Mouse (Mus musculus) left cerebral cortex, adult 11 months (tissue): ENCODE measurements around the gene Ykt6.
"Not testable (repeated sequence)": the region's sequence is repeated elsewhere in the genome, so short reads cannot be mapped to it uniquely, and the experiment has no call there.

Experiments
- DNase-seq: peaks from one replicate; pipeline ENCODE4 v3.0.0; 2022; ENCODE audit warnings: low spot score

Gene Ykt6

DNA sequence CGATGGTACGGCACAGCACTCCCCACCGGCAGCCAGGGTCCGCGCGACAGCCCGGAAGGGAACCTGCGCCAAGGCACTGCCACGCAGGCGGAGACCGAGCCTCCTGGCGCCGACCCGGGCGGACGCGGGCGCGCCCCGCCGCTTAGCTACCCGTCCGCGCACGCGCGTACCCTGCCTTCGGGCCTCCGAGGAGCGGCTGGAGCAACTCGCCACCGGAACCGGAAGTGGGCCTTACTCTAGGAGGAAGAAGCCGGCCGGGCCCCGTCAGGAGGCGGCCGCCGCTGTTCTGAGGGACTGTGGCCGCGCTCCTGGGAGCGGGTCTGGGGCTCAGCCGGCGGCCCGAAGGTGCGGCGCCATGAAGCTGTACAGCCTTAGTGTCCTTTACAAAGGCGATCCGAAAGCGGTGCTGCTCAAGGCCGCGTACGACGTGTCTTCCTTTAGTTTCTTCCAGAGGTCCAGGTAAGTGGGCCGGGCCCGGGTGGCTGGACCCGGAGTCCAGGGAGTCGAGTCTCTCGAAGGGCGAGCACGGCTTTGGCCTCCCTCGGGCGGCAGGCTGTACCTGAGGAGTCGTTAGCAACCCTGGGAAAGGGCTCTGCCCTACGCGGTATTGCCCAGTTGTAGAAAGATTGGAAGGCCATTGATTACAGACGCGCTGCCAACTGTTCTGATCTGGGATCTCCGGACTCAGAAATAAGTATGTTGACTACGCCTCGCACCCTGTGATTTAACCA, at the start of gene Ykt6:
TSS of gene Ykt6 (plus strand) at position 148 of the 731 bp plus-strand sequence.
- peak; percentile 89 for DNase-seq

- no peak for DNase-seq
Observed at GRCm38 (mm10) chr11:5905778-5906518, 49.5 kb upstream of the Ykt6 start.

- no peak for DNase-seq
Observed at GRCm38 (mm10) chr11:5907096-5907495, 48.4 kb upstream of the Ykt6 start.

DNA sequence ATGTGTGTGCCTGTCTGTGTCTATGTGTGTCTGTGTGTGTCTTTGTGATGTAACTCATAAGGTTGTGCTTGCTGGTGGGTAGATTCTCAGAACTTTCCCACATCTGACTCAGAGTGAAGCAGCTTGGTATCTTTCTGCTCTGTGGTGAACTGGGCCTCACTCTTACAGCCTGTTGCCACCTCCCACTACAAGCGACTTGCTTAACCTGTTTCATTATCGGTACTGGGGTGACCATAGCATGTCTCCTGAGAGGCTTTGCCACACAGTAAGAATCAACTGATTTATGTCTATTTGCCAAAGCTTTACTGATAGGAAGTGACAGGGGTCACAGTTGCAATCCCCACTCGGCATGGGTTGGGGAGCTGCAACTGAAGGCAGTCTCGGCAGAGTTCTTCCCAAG, 46.9 kb upstream of the Ykt6 start:
- DNase-seq, result no peak

GRCm38 (mm10) chr11:5912635-5913034, 42.9 kb upstream of the Ykt6 start:
- DNase-seq, result no peak

DNA sequence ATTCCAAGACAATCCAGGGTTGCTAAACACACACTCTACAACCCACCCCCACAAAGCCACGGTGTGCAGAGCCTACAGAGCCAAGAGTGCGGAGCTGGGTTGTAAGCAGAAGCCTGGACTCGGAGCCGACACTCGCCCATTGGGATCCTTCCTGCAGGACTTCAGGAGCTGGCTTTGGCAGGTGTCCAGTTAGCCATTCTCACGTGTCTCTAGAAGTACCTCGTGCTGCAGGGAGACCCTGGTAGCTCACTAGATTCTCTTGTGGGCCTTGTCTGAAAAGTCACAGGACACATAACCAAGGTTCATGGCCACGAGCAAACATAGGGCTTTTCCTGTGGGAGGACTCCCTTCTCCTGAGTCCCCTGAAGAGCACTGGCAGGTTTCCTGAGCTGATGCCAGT, 42.2 kb upstream of the Ykt6 start:
- no peak for DNase-seq

DNA sequence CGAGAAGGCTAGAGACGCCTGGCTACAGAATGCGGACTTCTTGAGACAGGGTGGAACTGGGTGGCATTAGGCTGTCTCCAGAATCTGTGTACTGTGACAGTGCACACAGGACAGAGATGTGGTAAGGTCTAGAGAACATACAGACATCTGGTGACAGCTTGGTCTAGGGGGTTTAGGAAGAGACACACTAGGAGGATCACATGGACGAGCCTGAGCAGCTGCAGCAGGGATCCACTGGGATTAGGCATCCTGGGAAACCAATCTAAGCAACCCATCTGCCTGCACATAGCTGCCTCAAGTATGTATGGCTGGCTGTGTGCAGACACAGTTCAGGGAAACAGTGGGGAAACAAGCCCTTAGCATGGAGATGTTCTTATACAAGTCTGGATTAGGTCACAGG, 41.6 kb upstream of the Ykt6 start:
- DNase-seq, result no peak

DNA sequence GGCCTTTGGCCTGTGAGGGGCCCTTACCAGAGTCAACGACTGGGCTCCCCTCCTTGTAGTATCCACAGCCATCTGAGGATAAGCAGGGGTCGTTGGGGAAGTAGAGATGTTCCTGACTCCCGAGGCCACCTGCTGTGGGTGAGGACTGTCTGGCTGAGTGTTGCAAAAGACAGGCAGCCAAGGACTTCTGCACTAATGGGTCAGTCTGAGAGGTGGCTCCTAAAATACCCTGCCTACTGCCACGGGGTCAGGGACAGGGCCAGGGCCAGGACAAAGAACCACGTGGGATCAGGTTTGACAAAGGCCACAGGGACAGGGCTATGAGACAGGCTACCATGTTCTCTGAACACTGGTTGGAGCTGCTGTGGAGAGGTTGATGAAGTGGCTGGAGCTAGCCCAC, 40.6 kb upstream of the Ykt6 start:
- DNase-seq, result no peak

DNA sequence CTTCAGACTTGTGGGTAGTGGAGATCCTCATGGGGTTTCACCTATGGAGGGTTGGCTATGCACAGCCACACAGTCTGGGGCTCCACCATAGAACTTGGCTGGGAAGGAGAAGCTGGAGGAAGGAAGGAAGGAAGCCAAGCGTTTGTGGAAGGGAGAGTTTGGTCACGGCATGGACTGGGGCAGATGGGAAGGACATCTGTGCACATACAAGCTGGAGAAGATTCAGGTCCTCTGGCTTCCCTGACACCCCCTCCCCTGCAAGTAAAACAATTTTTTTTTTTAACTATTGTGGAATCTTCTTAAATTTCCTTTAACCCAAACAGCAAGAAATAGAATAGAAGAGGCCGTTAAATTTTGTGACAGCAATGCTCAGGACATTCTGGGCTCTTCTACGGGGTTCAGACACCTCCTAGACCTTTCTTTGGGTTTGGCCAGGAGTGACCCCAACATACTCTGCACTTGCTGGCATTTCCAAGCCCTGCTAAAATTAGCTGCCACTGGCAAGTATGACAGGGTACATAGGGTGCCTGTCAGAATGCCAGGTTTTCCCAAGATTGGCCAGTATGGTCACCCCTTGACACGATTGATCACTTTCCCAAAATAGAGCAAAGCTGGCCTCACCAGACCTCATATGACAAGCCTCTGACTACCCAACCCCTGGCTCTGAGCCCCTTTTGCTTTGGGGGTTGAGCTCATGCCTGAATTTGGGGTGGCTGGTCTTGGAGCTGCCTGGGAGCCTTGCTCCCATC, 39.9 kb upstream of the Ykt6 start:
- DNase-seq, result no peak

DNA sequence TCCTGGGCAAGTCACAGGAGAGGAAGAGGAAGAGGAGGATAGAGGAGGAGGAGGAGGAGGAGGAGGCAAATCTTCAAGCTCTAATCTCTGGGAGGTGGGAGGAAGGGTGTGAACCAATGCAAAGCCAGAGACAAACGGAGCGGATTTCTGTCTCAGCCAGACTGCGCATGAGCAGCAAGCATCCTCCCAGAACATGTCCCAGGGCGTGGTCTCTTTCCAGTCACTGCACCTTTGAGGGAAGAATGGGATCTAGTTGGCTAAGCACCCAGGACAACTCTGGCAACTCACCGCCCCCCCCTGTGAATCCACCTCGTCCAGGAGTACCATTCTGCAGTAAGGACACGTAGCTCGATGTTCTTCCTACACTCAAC, 39.3 kb upstream of the Ykt6 start:
- no peak for DNase-seq

DNA sequence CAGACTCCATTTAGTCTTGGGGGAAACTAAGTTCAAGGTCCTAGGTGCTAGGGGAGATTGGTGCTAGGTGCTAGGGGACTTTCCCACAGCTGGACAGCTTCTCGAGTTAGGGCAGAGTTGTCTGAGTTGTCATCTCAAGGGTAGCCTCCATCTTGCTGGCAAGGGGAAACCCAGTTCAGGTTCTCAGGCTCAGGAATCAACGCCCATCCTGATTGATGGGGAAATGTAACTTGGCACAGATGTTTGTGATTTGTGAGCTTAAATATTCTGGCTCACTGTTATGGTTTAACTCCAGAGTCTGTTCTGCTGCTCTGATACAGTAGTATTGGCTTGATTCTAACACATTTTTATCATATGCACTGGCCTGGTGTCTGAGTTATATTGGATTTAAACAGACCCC, 37.4 kb upstream of the Ykt6 start:
- no peak for DNase-seq

DNA sequence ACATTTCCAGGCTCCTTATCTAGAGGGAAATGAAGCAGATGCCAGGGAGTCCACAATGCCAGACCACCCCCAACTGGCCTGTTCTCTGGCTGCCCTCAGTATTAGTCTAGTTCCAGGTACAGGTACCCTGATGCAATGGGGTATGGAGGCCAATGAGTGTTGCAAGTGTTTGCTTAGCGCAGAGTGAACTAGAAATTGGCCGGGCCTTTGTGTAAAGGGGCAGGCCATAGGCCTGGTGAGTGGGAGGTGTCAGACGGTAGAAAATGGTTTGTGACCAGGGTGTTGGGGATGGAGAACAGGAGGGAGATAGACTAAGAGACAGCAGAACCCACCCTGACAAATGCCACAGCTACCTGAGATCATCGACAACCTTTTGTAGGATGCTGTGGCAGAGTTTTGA, 35.9 kb upstream of the Ykt6 start:
- no peak for DNase-seq

- DNase-seq, result no peak
Observed at GRCm38 (mm10) chr11:5920323-5920960, 35.1 kb upstream of the Ykt6 start.

DNA sequence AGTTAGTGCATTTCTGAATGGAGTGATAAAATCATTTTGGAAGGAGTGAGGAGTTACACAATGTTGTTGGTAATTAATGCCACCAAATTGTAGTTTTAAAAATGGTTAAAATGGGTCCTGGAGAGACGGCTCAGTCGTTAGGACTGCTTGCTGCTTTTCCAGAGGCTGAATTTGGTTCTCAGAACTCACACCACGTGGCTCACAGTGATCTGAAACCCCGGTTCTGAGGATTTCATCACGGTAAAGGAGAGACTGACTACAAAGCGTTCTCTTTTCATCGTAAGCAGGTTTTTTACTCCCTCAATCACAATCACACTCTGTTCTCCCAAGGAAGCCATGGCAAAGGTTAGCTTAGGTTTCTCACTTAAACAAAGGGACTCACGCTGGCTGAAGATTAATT, 30.8 kb upstream of the Ykt6 start:
- DNase-seq, result no peak

DNA sequence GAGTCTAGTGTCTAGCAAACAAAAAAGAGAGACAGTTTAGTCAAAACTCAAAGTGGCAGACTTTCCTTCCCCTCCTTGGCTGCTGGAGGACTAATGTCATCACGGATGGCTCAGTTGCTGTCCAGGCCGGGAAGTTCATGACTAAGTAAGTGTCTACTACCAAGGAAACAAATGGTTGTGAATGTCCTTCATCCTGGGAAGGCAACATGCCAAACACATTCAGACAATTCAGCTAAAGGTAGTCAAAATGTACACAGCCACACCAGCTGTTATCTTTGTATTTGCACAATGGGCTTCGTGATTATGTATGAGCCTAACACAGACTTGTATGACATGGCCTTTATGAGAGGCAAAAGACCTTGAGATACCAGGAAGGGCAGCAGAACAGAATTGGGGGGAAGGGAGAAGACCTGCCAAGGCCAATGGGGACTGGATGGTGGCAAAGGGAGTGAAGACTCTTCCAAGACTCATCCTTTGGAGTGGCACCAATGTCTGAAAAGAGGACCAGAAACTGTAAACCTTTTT, 28.7 kb upstream of the Ykt6 start:
- no peak for DNase-seq

GRCm38 (mm10) chr11:5930578-5930977, 24.9 kb upstream of the Ykt6 start:
- no peak for DNase-seq

DNA sequence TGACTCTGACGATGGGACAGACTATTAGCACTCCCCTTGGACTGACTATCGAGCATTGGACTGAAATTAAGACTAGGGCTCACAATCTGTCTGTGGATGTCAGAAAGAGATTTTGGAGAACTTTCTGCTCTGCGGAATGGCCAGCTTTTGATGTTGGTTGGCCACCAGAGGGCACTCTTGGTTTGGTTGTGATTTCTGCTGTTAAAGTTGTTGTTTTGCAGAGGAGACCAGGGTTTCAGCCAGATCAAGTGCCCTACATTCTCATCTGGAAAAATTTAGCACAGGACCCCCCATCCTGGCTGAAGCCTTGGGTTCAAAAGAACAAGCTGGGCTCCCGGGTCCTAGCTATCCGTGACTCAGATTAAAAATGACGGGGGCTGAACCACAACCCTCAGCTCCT, 23.5 kb upstream of the Ykt6 start:
- not testable (repeated sequence) for DNase-seq

DNA sequence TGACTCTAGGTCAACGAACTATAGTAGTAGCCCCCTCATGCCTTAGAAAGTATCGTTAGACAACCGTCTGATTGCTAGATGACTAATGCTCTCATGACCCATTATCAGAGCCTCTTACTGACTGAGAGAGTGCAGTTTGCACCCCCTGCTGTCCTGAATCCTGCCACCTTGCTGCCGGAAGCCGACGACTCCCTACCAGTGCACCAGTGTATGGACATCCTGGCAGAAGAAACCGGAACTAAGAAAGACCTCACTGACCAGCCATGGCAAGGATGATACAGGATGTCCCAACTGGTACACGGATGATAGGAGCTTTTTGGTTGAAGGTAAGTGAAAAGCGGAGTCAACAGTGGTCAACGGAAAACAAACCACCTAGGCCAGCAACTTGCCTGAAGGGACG, 21.0 kb upstream of the Ykt6 start:
- not testable (repeated sequence) for DNase-seq

- DNase-seq, result no peak
Observed at GRCm38 (mm10) chr11:5942966-5943365, 12.5 kb upstream of the Ykt6 start.

DNA sequence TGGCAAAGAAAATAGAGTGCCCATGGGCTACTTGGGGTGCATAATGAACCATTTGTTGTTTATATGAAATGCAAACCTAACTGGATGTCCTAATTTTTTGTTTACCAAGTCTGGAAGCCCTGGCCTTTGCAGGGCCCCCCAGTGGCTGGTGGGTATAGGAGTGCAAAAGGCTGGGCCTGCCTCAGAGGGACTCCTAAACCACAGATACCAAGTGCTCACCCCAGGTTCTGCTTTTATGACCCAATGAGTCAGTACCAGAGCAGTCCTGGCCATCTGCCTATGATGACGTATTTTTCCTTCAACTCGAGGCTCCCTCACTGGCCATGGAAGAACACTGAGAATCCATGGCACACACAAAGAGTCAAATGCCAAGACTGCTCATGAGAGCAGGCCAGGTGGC, 10.4 kb upstream of the Ykt6 start:
- DNase-seq, result no peak

- no peak for DNase-seq
Observed at GRCm38 (mm10) chr11:5947796-5948195, 7.7 kb upstream of the Ykt6 start.

- DNase-seq, result no peak
Observed at GRCm38 (mm10) chr11:5948546-5949250, 6.8 kb upstream of the Ykt6 start.
